34 mouse cellular contexts compared by ENCODE assay signal in the genomic region with DNA sequence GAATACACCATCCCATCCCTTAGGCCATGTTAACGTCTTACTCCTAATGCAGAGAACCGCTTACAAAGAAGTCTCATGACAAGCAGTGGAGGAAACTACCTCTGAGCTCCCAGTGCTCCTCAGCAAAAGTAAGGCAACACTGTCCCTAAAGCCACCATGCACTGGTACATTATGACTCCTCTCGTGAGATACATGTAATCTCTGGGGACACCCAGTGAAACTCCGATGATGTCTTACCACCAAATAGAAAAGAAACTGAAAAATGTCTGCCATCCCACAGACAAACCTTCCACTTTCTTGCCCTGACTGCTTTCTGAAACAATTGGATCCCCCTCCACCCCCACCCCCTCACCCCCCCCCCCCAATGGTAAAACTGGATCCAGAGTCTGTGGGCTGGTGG. TPM values are rescaled to one million over a fixed set of nuclear protein-coding genes. Genes with fewer than 3 reads are reported as not detected.
"Had no signal": no experiment of that assay in that cellular context is flagged by ENCODE, and none has a peak within 500 bp of the region (broad histone marks: within the 10 kb centered on the region; RNA-seq: fewer than 3 reads in every experiment).

No protein-coding gene starts in this region.

- ATAC-seq: hindbrain, embryonic 16.5 days; hindbrain, postnatal 0 days; inflammation-experienced regulatory T-cells, adult 6 months had no signal

- H3K27me3 ChIP-seq: heart, embryonic 12.5 days; heart, embryonic 13.5 days; heart, embryonic 15.5 days; hindbrain, embryonic 12.5 days; hindbrain, embryonic 15.5 days; intestine, embryonic 15.5 days; kidney, embryonic 15.5 days had no signal

- H3K36me3 ChIP-seq: heart, embryonic 10.5 days; heart, embryonic 12.5 days; heart, embryonic 13.5 days; heart, embryonic 15.5 days; hindbrain, embryonic 10.5 days; hindbrain, embryonic 12.5 days; hindbrain, embryonic 13.5 days; hindbrain, embryonic 15.5 days; intestine, embryonic 15.5 days; kidney, embryonic 15.5 days had no signal

- H3K4me3 ChIP-seq: heart, embryonic 10.5 days; heart, embryonic 12.5 days; heart, embryonic 13.5 days; heart, embryonic 15.5 days; hindbrain, embryonic 10.5 days; hindbrain, embryonic 12.5 days; hindbrain, embryonic 13.5 days; hindbrain, embryonic 15.5 days; intestine, embryonic 15.5 days; kidney, embryonic 15.5 days; layer of hippocampus, adult 2 months had no signal

- H3K27ac ChIP-seq: heart, embryonic 10.5 days; heart, embryonic 13.5 days; heart, embryonic 15.5 days; hindbrain, embryonic 10.5 days; hindbrain, embryonic 12.5 days; hindbrain, embryonic 13.5 days; hindbrain, embryonic 14.5 days; hindbrain, embryonic 15.5 days; hindbrain, postnatal 0 days; intestine, embryonic 15.5 days; kidney, embryonic 15.5 days; kidney, postnatal 0 days; layer of hippocampus, adult 2 months had no signal

- H3K4me1 ChIP-seq: heart, embryonic 10.5 days; heart, embryonic 12.5 days; heart, embryonic 13.5 days; heart, embryonic 15.5 days; hindbrain, embryonic 12.5 days; hindbrain, embryonic 15.5 days; intestine, embryonic 15.5 days; kidney, embryonic 15.5 days had no signal

- DNase-seq: heart, postnatal 10 days; heart, postnatal 14 days; heart, postnatal 36 days; heart, postnatal 4 days; kidney, adult 11 months; kidney, adult 18-20 months; kidney, adult 2 months; kidney, adult 8-10 months; kidney, adult 9 months; kidney, postnatal 10 days; kidney, postnatal 14 days; kidney, postnatal 25 days; kidney, postnatal 36 days; kidney, postnatal 4 days; layer of hippocampus, adult 9-11 months; layer of hippocampus, postnatal 36 days had no signal

- H3K9me3 ChIP-seq: heart, embryonic 10.5 days; heart, embryonic 12.5 days; heart, embryonic 15.5 days; hindbrain, embryonic 10.5 days; hindbrain, embryonic 12.5 days; hindbrain, embryonic 13.5 days; hindbrain, embryonic 15.5 days; intestine, embryonic 15.5 days; kidney, embryonic 15.5 days had no signal

- H3K9ac ChIP-seq: heart, embryonic 12.5 days; heart, embryonic 13.5 days; heart, embryonic 15.5 days; hindbrain, embryonic 12.5 days; hindbrain, embryonic 13.5 days; hindbrain, embryonic 14.5 days; hindbrain, embryonic 15.5 days; intestine, embryonic 15.5 days; kidney, embryonic 15.5 days had no signal

- H3K4me2 ChIP-seq: heart, embryonic 11.5 days; heart, embryonic 12.5 days; heart, embryonic 13.5 days; heart, embryonic 15.5 days; hindbrain, embryonic 12.5 days; hindbrain, embryonic 13.5 days; hindbrain, embryonic 14.5 days; hindbrain, embryonic 15.5 days; intestine, embryonic 15.5 days; kidney, embryonic 15.5 days had no signal

RNA-seq across cellular contexts. Expression of gene Ccdc3, which starts 54.6 kb away (rescaled TPM):
- total RNA-seq: hematopoietic stem cell, adult 5-6 weeks had no signal
- polyA plus RNA-seq: inflammation-experienced regulatory T-cells, adult 6 months had no signal
